Mouse (Mus musculus) heart, postnatal 36 days (tissue): ENCODE measurements around the gene Lgals1. TPM values are rescaled to one million over a fixed set of nuclear protein-coding genes. Genes with fewer than 3 reads are reported as not detected.
A peak's percentile ranks its signal among the peaks of the same experiment; 100 is the strongest.
"Not testable (repeated sequence)": the region's sequence is repeated elsewhere in the genome, so short reads cannot be mapped to it uniquely, and the experiment has no call there.

ENCODE experiments used
- DNase-seq, 2 experiments: peaks; one replicate each; pipeline ENCODE4 v3.0.0; 2021 to 2022
- intact Hi-C: fragments of 180-260 bp; cut with DNase I; formaldehyde crosslinking; loops from one replicate; pipeline ENCODE4 v1.15.1; 2025
- total RNA-seq, 2 experiments: library from RNA; stranded (reverse); gene quantifications; 2 replicates each; pipeline ENCODE4 v1.2.3; 2021

Gene Lgals1
- total RNA-seq = 100 to 1,000 TPM; 180 to 208 TPM

- intact Hi-C loops = no loop called here
- peak; percentile 89 for DNase-seq
These were observed at the start of gene Lgals1 for GRCm38 (mm10) chr15:78926021-78926919. Gene Lgals1 (plus strand): TSS chr15:78926725.

GRCm38 (mm10) chr15:78876991-78877809, 49.3 kb upstream of the Lgals1 start, which contains the start of gene Gga1:
Gene Gga1 (plus strand): TSS chr15:78877190.
- intact Hi-C loops = loop anchor here (2.0 kb wide), 1 partner anchor 58 kb away; the partner anchor contains the start of gene Nol12
- DNase-seq = peak; percentile 92 to 96

GRCm38 (mm10) chr15:78877810-78878390, 48.6 kb upstream of the Lgals1 start:
- peak in 1 of 2 experiments; percentile 37 for DNase-seq
- intact Hi-C loops = loop anchor here (2.0 kb wide), 1 partner anchor 57 kb away; the partner anchor contains the start of gene Nol12

- peak in 1 of 2 experiments; percentile 43 for DNase-seq
- intact Hi-C loops = not testable (repeated sequence)
These were observed 47.6 kb upstream of the Lgals1 start for GRCm38 (mm10) chr15:78878792-78879516.

- DNase-seq = no peak
- intact Hi-C loops = no loop called here
These were observed 46.1 kb upstream of the Lgals1 start for GRCm38 (mm10) chr15:78880432-78880831.

GRCm38 (mm10) chr15:78881828-78882227, 44.7 kb upstream of the Lgals1 start:
- intact Hi-C loops = no loop called here
- DNase-seq = no peak

GRCm38 (mm10) chr15:78889401-78889853, 37.1 kb upstream of the Lgals1 start:
- intact Hi-C loops = no loop called here
- DNase-seq = no peak

- intact Hi-C loops = no loop called here
These were observed 34.1 kb upstream of the Lgals1 start for GRCm38 (mm10) chr15:78892440-78892839.

GRCm38 (mm10) chr15:78894726-78895125, 31.8 kb upstream of the Lgals1 start:
- no peak for DNase-seq
- intact Hi-C loops = no loop called here

More at GRCm38 (mm10) chr15:78892440-78892839, 34.1 kb upstream of the Lgals1 start:
- DNase-seq = no peak

GRCm38 (mm10) chr15:78895741-78896140, 30.8 kb upstream of the Lgals1 start:
- intact Hi-C loops = no loop called here
- no peak for DNase-seq

GRCm38 (mm10) chr15:78896149-78896548, 30.4 kb upstream of the Lgals1 start:
- intact Hi-C loops = no loop called here
- DNase-seq = no peak

GRCm38 (mm10) chr15:78897488-78897887, 29.0 kb upstream of the Lgals1 start:
- intact Hi-C loops = no loop called here
- no peak for DNase-seq

- intact Hi-C loops = no loop called here
- DNase-seq = no peak
These were observed 28.0 kb upstream of the Lgals1 start for GRCm38 (mm10) chr15:78898507-78899001.

GRCm38 (mm10) chr15:78899409-78899739, 27.2 kb upstream of the Lgals1 start, which contains the start of gene Gm49510:
Gene Gm49510 (plus strand): TSS chr15:78899667.
- intact Hi-C loops = no loop called here
- DNase-seq = no peak

- peak; percentile 67 for DNase-seq
- intact Hi-C loops = loop anchor here (5.0 kb wide), 1 partner anchor 42 kb away; no protein-coding TSS in a partner anchor
These were observed 26.6 kb upstream of the Lgals1 start, which contains the start of gene Sh3bp1 for GRCm38 (mm10) chr15:78899740-78900584. Gene Sh3bp1 (plus strand): TSS chr15:78899768.

- intact Hi-C loops = loop anchor here (5.0 kb wide), 1 partner anchor 41 kb away; no protein-coding TSS in a partner anchor
- no peak for DNase-seq
These were observed 25.7 kb upstream of the Lgals1 start for GRCm38 (mm10) chr15:78900585-78901421.

- DNase-seq = no peak
- intact Hi-C loops = loop anchor here (5.0 kb wide), 1 partner anchor 41 kb away; no protein-coding TSS in a partner anchor
These were observed 25.1 kb upstream of the Lgals1 start for GRCm38 (mm10) chr15:78901422-78901789.

GRCm38 (mm10) chr15:78903243-78903642, 23.3 kb upstream of the Lgals1 start:
- intact Hi-C loops = loop anchor here (5.0 kb wide), 1 partner anchor 39 kb away; no protein-coding TSS in a partner anchor
- DNase-seq = peak; percentile 86
